ENCODE assay signal across 8 mouse cellular contexts in the genomic region with DNA sequence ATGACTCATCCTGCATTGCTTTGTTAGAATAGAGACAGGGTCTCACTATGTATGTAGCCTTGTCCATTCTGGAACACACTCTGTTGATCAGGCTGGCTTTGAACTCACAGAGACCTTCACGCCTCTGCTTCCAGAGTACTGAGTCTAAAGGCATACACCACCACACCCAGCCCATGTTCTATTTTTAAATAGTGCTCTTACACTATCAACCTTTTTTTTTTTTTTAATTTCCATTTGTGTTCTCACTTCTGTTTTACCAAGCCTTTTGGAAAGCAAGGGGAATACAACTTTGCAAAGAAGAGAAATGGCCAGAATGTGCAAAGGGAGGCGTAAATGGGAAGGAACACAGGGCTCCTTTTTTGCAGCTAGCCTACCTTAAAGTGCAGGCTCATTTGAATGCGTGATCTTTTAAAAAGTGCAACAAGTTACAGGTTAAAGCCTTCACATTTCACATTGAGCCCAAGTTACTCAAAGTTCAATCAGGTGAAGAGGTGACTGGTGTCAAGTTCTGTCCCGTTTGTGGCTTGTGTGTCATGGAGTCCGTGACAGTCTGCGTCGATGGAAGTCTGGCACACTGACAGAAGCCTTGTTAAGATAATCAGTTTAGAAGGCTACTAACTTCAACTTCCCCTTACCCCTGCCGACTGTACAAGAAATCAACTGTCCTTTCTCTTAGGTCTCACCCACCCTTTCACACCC. TPM values are rescaled to one million over a fixed set of nuclear protein-coding genes. Genes with fewer than 3 reads are reported as not detected.
DNase-seq lines count a peak whose midpoint lies in the region; ATAC-seq lines count a peak whose summit lies in the region.

No protein-coding gene starts in this region.

- H3K4me1 ChIP-seq in heart, embryonic 11.5 days (ENCODE audit: control insufficient read depth, insufficient read depth, low read length): no peaks in the 10 kb centered on the region; the same call in 1 of the 2 replicates
- peaks cover 21% of the 10 kb centered on the region for H3K4me1 ChIP-seq in limb, embryonic 15.5 days

- no peaks in the 10 kb centered on the region for H3K9me3 ChIP-seq in heart, embryonic 11.5 days (replicated peaks; ENCODE audit: control insufficient read depth, low read length)
- H3K9me3 ChIP-seq in limb, embryonic 15.5 days: no peaks in the 10 kb centered on the region

- peak overlapping the region; percentile 95 for H3K27ac ChIP-seq in heart, embryonic 11.5 days (ENCODE audit: low read depth, low read length)
- no peak overlapping the region for H3K27ac ChIP-seq in limb, embryonic 15.5 days

- H3K4me2 ChIP-seq in heart, embryonic 11.5 days: peak overlapping the region; percentile 60; the same call in 1 of the 2 replicates
- H3K4me2 ChIP-seq in limb, embryonic 15.5 days: peak overlapping the region; percentile 66

- no peak overlapping the region for H3K9ac ChIP-seq in heart, embryonic 11.5 days (ENCODE audit: low read depth, low read length)
- H3K9ac ChIP-seq in limb, embryonic 15.5 days: no peak overlapping the region

- WGBS in heart, embryonic 11.5 days (ENCODE audit: insufficient replicate concordance): 59% methylated on average over 8 of the region's 8 CpGs
- WGBS in limb, embryonic 15.5 days: 65% methylated on average over 8 of the region's 8 CpGs

- DNase-seq in heart, postnatal 4 days: no peak
- DNase-seq in 3134 (ENCODE audit: extremely low read depth, insufficient read length, low spot score): peak; percentile 22
- DNase-seq in Muller cell, postnatal 12 days (ENCODE audit: inconsistent ontology term): peak; percentile 21
- no peak for DNase-seq in thymus, postnatal 10 days (ENCODE audit: low spot score in 2 of 2)
- DNase-seq in urinary bladder, postnatal 25 days (ENCODE audit: low spot score): no peak
- no peak for DNase-seq in urinary bladder, adult 2 months (ENCODE audit: low spot score)

- no peaks in the 10 kb centered on the region for H3K27me3 ChIP-seq in heart, embryonic 11.5 days (ENCODE audit: control insufficient read depth, insufficient read depth, low read length)
- H3K27me3 ChIP-seq in limb, embryonic 15.5 days: no peaks in the 10 kb centered on the region

- H3K36me3 ChIP-seq in heart, embryonic 11.5 days (ENCODE audit: control insufficient read depth, insufficient read depth, low read length): no peaks in the 10 kb centered on the region
- no peaks in the 10 kb centered on the region for H3K36me3 ChIP-seq in limb, embryonic 15.5 days

- no peak overlapping the region for H3K4me3 ChIP-seq in heart, embryonic 11.5 days (ENCODE audit: low read depth, low read length)
- no peak overlapping the region for H3K4me3 ChIP-seq in limb, embryonic 15.5 days

- ATAC-seq in heart, embryonic 11.5 days (replicated peaks; ENCODE audit: insufficient number of reproducible peaks, low FRiP score, low TSS enrichment): no peak
- ATAC-seq in limb, embryonic 15.5 days (ENCODE audit: insufficient number of reproducible peaks, low FRiP score, low TSS enrichment, low read depth): no peak

RNA-seq across cellular contexts. Expression of a gene that starts 1.0 kb away (rescaled TPM):
- polyA plus RNA-seq in heart, embryonic 11.5 days (2014; fragmentation: Nextera tagmentation; extraction: Ambion mirVana): 11.6 and 11.9 TPM in 2 replicates
- 10 to 100 TPM; 16.9 to 17.3 TPM for total RNA-seq in heart, postnatal 4 days (2021)
- polyA plus RNA-seq in limb, embryonic 15.5 days (2015; fragmentation: Nextera tagmentation; extraction: Ambion mirVana): 13.7 and 16.5 TPM in 2 replicates
- polyA plus RNA-seq in urinary bladder, adult 2 months (2012; rRNA removed): 20.2 and 20.8 TPM in 2 replicates

RNA-seq across cellular contexts. Expression of a gene that starts 25.3 kb away (rescaled TPM):
- 10.4 and 14.6 TPM in 2 replicates for polyA plus RNA-seq in heart, embryonic 11.5 days (2014; fragmentation: Nextera tagmentation; extraction: Ambion mirVana)
- total RNA-seq in heart, postnatal 4 days (2021): 10 to 100 TPM; 17.0 to 17.5 TPM
- 7.3 and 9.9 TPM in 2 replicates for polyA plus RNA-seq in limb, embryonic 15.5 days (2015; fragmentation: Nextera tagmentation; extraction: Ambion mirVana)
- 7.9 and 9.8 TPM in 2 replicates for polyA plus RNA-seq in urinary bladder, adult 2 months (2012; rRNA removed)

Comparison
In these comparisons a context has a peak if more than half of its experiments do, and no peak if none do; other contexts are left out.
1. DNase-seq: peak in 3134 (single experiment) and Muller cell, postnatal 12 days (single experiment); none in heart, postnatal 4 days (single experiment), thymus, postnatal 10 days (0 of 2), urinary bladder, postnatal 25 days (single experiment) and urinary bladder, adult 2 months (single experiment).